Mouse (Mus musculus) G1E-ER4 (cell line): ENCODE results near the gene Gjb2. TPM values are rescaled to one million over a fixed set of nuclear protein-coding genes. Genes with fewer than 3 reads are reported as not detected.

Experiments used
- GATA1 ChIP-seq: IDR thresholded peaks from one replicate; pipeline ENCODE4 v1.8.0; 2012; ENCODE audit warnings: low read length, inconsistent platforms
- polyA plus RNA-seq: library from polyadenylated mRNA; stranded (reverse); fragments of >175 nt; gene quantifications from 2 replicates; pipeline ENCODE4 v1.2.3, GENCODE M21; 2012

Gene Gjb2
- polyA plus RNA-seq, result not detected in 2 replicates

DNA sequence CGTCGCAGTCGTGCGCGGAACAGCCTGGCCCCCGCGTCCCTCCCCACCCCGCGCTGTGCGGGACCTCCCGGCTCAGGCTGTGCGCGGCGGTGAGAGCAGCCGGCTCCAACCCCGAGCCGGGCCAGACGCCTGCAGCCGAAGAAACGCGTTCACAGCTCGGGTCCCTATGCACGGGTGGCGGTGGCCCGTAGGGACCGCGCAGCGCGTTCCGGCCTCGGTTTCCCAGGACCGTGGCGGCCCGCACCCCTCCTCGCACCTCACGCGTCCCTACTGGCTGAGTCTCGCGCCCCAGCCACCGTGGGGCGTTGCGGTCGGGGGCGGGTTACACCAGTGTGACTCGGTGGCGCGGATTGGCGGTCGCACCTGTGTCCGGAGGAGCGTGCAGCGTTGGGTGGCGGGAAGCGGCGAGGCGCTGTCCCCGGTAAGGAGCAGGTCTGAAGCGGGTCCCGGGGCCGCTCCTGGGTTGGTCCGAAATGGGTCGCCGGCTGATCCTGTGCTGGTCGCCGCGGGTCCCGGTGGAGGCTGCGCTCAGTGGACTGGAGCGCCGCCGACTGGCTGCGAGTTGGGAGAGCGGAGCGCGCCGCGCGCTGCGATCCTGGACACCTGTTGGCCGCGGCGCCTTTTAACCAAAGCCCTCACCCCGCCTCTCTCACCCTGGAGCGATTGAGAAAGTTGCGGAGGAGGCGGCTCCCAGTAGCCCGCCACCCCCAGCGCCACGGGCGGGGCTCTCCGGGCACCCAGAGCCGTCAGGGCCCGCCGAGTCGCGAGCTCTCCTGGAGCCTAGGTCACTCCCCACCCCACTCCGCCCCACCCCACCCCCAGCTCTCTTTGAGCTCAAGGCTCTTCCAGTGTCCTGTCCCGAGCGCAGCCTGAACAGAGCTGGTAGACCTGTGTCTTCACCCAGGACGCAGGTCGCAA lies at the start of gene Gjb2:
Gjb2 (minus strand) TSS at position 597 of the 918 bp plus-strand sequence.
- TF ChIP-seq GATA1, result no peak

DNA sequence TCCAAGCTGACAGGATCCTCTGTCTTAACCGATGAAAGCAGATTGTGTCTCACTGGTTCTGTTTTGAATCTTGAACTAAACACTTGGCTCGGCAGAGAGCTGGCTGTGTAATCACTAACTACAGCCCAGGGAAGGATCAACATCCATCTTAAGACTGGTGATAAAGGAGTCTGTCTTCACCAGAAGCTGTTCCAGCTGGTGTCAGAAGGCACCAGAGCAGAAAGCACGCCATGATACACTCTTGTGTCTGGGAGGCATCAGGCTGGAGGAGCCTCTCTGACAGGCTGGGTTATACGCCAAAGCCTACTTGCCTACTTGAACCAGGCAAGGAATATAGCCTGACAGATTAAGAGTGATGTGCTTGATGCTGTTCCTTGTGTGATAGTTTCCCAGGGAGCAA lies 41.2 kb upstream of the Gjb2 start:
- no peak for TF ChIP-seq GATA1

DNA sequence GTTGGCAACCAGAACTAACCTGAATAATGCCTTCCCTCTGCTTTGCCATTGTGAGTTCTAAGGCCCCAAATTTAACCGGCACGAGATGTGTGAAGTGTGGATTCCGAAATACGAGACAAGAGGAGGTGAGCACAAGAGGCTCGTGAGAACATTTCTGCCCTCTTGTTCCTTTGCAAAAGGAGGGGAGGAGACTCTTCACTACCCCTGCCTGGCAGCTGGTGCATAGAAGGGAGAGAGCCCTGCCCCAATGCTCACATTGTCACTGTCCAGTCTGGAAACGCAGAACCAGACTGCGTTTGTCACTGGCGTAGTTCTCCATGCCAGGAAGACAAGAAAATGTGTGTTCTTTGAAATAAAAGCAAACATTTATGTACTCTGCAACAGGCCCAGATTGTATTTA lies 30.8 kb upstream of the Gjb2 start:
- TF ChIP-seq GATA1, result no peak

DNA sequence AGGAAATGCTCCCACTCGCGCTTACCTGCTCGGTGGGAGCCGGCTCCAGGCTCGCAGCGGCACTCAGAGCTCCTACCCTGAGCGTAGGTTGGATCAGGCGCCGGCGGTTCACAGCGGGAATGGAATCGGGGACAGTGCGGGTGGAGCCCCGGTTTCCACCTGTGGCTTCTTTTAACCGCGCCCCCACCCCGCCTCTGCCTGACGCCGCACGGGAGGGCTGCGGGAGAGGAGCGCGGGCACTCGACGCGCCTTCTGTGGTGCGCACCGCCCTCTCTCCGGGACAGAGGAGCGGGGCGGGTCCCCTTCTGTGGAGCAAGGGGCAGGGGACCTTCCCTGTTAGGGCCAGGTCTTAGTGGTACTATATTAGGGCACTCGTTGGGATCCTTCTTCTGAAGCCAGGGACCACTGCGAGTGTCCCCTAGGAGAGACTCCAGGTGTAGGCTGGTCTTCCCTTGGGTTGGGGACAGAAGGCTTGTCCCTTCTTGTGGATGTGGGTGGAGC lies 28.7 kb upstream of the Gjb2 start, which contains the start of gene Gjb6:
Gjb6 (minus strand) TSS at position 451 of the 501 bp plus-strand sequence.
- TF ChIP-seq GATA1, result no peak

DNA sequence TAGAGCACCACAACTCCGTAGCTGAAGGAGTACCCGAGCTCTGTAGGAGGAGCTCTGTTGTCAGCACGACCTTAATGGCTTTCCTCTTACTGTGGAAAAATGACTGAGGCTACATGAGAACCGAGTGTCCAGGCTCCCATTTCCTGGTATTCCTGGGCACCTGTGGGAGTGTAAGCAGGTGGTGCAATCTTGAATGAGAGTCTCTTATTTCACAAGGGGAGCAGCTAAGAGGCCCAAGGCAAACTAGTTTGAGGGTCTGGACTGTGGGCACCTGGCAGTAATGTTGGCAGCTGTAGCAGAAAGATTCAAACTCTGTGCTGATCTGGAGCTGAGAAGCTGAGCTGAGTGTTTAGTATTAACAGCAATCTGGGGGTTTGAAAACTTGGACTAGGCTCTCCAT lies 22.9 kb upstream of the Gjb2 start:
- TF ChIP-seq GATA1, result no peak

DNA sequence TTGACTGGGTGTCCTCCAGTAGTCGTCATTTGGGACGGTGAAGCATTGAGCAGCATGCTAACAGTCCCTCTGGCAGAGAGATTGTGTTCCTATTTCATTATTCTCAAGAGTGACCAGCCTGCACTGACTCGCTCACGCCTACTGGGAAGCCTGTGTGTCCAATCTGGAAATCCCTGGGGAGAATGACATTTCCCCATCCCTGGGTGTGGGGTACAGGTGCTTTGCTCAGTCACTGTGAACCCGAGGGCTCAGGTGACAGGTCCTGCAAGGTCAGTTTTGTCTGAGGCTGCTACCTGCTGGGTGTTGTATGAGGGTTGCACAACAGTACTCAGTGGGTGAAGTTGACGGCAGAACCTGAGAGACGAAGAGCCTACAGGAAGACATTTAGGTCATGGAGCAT lies 17.8 kb upstream of the Gjb2 start:
- TF ChIP-seq GATA1, result no peak

DNA sequence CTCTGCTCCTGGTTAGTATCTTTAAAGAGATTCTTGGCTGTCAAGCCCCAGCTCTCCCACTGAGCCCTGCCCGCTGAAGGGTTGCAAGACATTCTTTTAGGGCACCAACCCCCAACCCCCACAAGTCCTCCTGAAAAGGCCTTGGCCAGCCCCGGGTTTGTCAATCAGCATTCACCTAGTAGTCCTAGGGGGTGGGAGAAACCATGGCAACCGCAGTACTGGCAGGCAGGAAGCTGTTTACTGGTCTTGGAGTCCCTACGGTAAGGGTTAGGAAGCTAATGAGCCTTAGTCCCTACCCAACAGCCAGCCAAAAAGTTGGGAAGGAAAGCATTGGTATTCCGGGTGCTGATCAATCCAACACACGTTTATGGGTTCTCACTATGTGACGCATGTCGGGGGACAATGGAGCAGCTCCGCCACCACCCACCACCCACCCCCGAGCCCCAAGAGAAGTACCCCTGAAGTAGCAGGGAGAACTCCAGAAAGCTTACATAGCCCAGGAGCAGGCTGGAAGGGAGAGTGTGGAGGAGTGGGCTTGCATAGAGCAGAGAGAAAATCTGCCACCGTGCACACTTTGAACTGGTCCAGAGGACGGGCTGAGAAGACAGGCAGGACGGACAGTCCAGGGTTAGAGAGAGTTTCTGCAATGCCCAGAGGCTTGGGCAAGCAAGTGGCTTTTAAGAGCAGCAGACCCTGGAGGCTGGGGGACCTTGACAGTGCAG lies 11.5 kb upstream of the Gjb2 start, which contains the start of gene Gm4491:
Gm4491 (minus strand) TSS at position 61 of the 722 bp plus-strand sequence.
- no peak for TF ChIP-seq GATA1

DNA sequence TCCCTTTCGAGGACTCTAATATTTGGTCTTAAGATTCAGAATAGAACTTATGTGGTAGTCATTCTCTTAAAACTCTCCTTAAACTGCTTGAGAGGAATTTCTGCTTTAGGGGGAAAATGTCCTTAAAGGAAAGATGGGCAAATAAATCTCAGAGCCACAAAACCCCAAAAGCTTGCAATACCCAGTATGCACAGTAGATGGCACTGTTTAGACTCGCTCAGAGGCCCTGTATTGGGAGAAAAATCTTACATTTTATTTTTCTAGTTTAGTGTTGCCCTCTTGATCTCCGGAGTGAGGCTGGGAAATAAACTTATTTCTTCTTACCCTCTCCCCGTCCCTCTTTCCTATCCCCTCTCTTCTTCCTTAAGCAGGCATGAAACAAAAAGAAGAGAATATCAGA lies 4.7 kb upstream of the Gjb2 start:
- no peak for TF ChIP-seq GATA1

DNA sequence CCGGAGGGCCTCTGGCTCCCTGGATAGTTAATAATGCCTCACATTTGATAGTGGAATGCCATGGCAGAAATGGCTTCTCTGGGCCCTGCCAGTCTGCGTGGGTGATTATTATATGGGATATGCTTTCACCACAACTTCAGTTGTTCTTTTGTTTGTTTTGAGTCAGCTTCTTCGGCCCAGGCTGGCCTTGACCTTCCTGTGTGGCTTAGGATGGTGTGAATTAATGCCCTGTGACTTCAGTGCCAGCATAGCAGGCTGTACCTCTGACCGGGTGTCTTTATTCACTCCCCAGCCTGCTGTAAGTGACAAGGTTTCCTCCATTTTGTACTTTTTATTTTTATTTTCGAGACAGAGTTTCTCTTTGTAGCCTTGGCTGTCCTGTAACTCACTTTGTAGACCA lies 3.4 kb upstream of the Gjb2 start:
- TF ChIP-seq GATA1, result no peak

DNA sequence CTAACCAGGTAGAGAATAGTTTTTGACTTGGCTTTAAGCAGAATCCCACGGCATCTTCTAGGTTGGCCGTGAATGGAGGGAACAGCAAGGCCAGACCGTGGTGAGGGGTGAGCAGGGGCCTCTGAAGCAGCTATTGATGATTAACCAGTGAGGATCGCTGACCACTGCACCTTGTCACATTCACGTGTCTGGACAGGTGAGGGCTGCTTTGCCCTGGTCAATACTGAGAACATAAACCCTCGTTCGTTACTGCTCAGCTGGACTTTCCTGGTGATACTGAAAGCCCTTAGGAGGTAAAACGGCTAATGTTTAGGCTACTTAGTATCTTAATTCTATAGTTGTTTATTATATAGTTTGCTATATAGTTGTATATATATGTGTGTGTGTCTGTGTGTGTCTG lies 2.6 kb upstream of the Gjb2 start:
- TF ChIP-seq GATA1, result no peak

DNA sequence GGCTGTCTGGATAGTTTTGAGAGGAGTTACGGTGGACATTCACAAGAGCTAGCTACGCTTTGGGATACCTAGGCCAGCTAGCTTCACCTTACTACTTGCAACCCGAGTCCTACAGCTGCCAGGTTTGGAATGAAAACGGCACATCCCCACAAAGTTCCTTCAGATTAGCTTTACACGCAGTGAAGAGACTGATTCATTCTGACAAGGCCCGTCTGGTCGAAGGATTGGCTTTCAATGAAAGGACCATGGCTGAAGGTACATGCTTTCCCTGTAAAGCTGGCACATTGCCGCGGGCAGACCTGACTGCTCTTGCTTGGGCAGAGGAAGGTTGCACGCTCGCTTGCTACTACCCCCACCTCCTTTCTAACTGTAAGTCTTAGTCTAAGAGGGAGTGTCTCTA lies 1.2 kb upstream of the Gjb2 start:
- TF ChIP-seq GATA1, result no peak

DNA sequence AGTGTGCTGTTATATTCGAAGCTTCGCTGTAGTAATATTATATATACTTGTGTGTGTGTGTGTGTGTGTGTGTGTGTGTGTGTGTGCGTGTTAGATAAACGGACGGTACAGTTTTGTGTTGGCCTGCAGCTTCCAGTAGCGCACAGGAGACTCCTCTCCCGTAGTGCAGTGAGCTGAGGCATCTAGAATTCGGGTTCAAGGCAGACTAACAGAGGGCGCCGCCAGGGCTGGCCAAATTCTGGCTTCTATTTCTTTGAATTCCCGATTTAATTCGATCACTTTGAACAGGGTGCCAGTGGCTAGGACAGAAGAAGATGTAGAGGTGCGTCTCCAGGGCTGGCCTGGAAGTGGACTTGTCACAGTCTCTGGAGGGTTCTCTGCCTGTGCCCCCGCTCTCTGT lies 609 bp upstream of the Gjb2 start:
- no peak for TF ChIP-seq GATA1

DNA sequence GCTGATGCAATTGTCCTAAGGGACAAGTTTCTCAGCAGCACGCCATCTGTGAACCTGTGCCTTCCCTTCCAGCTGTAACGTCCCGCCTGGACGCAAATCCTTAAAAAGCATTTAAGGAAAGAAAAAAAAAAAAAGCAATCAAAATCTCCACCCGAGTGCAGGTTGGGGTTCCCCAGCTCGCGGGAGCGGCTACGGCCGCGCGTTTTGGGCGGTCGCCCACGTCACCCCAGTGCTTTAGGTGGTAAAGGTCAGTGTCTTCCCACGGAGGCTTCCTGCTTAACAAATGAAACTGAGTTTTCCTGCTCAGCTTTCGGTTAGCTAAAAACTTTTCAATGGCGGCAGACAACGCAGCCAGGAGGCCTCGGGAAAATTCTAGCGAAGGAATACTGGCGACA lies 794 bp downstream of the Gjb2 start:
- TF ChIP-seq GATA1, result no peak

DNA sequence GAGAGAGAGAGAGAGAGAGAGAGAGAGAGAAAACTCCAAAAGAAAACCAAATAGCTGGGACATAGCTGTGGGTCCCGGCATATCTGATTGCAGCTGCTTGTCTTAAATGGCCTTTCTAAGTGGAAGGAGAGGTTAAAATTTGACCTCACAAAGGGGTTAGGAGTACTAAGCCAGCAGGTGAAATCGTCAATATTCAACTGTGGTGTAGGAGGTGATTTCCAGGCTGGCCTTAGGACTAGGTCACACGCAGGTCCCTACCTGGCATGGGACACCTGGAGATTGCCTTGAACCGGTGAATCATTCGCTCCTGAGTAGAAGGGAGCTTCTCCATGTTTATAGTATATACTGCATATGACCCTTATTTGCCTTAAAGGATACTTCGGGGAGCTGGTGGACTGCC lies 1.4 kb downstream of the Gjb2 start:
- TF ChIP-seq GATA1, result no peak

DNA sequence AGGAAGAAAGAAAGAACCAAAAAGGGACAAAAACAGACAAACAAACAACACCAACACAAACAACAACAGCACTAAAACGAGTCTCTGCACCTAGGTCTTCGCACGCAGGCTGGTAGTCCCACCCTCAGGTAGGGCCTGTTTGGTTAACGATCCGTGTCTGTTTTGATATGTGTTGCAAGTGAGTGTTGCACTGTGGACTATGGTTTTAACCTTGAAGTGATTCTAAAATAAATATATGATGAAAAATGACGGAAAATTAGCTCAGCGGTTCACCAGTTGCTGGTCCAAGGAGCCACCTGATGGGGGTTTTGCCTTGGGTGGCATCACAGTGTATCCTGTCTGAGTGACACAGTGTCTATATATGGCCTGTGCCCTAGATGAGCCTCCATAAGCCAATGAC lies 2.9 kb downstream of the Gjb2 start:
- TF ChIP-seq GATA1, result no peak

DNA sequence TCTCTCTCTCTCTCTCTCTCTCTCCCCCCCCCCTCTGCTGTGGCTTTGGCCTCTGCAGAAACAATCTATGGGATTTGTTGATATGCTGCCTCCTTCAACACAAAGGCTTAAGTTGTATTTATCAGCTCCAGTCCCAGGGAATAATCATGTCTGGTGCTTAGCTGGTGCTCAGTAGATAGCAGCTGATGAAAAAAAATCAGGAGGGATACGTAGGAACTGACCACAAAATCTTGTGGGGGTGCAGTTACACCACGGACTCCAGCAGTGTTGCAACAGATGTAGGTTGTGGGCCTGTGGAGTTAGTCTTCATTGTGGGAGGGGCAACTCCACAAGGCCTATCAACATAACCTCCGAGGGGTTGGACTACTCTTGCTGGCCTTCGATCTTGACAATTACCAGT lies 8.6 kb downstream of the Gjb2 start:
- TF ChIP-seq GATA1, result no peak
